Mouse (Mus musculus): ENCODE measurements around the gene Prl. TPM values are rescaled to one million over a fixed set of nuclear protein-coding genes. Genes with fewer than 3 reads are reported as not detected.

Prl gene
- not detected in 2 replicates for polyA plus RNA-seq (2015; fragmentation: Nextera tagmentation; extraction: Ambion mirVana)

DNA sequence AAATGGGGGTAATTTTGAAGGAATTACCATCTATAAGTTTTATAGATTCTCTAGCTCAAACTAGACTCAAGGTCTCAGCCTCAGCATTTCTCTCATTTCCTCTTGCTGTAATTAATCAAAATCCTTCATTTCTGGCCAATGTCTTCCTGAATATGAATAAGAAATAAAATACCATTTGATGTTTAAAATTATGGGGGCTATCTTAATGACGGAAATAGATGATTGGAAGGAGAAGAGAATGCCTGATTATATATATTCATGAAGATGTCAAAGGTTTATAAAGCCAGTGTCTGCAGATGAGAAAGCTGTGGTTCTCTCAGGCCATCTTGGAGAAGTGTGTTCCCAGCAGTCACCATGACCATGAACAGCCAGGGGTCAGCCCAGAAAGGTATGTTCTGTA, at the start of gene Prl:
Prl (plus strand) TSS at position 301 of the 400 bp plus-strand sequence.
- H3K9me3 ChIP-seq (replicated peaks; ENCODE audit: control insufficient read depth, low read length, poor library complexity, severe bottlenecking): no peaks in the 10 kb centered on the region
- no peak within 1 kb of the TSS for H3K4me2 ChIP-seq (ENCODE audit: low read length)
- 94% methylated on average over 1 of the region's 1 CpGs for WGBS
- no peak within 1 kb of the TSS for H3K27ac ChIP-seq (ENCODE audit: low read length)
- ATAC-seq: no peak
- H3K9ac ChIP-seq (ENCODE audit: low read depth, low read length): no peak within 1 kb of the TSS
- H3K27me3 ChIP-seq (ENCODE audit: control insufficient read depth, insufficient read depth, low read depth, low read length): no peaks in the 10 kb centered on the region
- H3K4me3 ChIP-seq (ENCODE audit: low read depth, low read length): no peak within 1 kb of the TSS
- H3K36me3 ChIP-seq (ENCODE audit: control insufficient read depth, insufficient read depth, low read length): no peaks in the 10 kb centered on the region
- no peaks in the 10 kb centered on the region for H3K4me1 ChIP-seq (ENCODE audit: control insufficient read depth, insufficient read depth, low read length)

DNA sequence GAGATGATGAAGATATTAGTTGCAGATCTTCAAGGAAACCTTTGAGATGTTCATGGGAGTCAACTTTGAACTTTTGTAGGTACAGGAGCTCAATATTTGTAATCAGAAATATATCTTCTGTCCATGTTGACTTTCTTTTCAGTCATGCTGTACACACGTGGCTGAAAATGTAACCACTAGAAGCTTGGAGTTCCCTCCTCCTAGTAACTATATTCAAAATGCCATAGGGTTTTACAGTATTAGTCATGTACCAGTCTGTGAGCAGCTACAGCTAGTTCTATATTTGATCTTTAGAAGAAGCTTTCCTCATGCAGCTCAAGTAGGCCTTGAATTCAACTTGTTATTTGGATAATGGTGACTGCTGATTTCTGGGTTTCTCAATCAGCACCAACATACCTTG, 30.8 kb upstream of the Prl start:
- H3K9ac ChIP-seq (ENCODE audit: low read depth, low read length): no peak overlapping the region
- H3K4me2 ChIP-seq (ENCODE audit: low read length): no peak overlapping the region
- no peaks in the 10 kb centered on the region for H3K36me3 ChIP-seq (ENCODE audit: control insufficient read depth, insufficient read depth, low read length)
- H3K4me3 ChIP-seq (ENCODE audit: low read depth, low read length): no peak overlapping the region
- WGBS: 92% methylated on average over 1 of the region's 1 CpGs
- no peak overlapping the region for H3K27ac ChIP-seq (ENCODE audit: low read length)
- H3K27me3 ChIP-seq (ENCODE audit: control insufficient read depth, insufficient read depth, low read depth, low read length): no peaks in the 10 kb centered on the region
- H3K9me3 ChIP-seq (replicated peaks; ENCODE audit: control insufficient read depth, low read length, poor library complexity, severe bottlenecking): no peaks in the 10 kb centered on the region
- H3K4me1 ChIP-seq (ENCODE audit: control insufficient read depth, insufficient read depth, low read length): peaks cover 7% of the 10 kb centered on the region
- ATAC-seq: no peak

DNA sequence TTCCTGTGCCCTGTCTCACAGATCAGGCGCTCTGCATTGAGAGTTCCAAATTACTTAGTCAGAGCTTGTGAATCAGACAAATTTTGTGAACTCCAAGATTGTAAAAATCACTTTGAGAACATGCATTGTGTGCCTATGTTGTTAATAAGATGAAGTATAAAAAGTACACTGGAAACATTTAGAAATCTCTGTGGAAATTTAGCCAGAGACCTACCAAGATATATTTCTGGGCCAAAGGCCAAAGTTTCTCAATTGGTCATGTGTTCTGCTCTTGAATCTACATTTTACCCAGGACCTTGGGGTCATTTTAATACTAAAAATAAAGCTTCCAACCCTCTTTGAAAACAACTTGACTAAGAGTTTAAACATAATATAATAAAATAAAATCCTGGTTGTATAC, 30.0 kb upstream of the Prl start:
- no peaks in the 10 kb centered on the region for H3K27me3 ChIP-seq (ENCODE audit: control insufficient read depth, insufficient read depth, low read depth, low read length)
- no peak overlapping the region for H3K4me3 ChIP-seq (ENCODE audit: low read depth, low read length)
- no peaks in the 10 kb centered on the region for H3K36me3 ChIP-seq (ENCODE audit: control insufficient read depth, insufficient read depth, low read length)
- H3K9me3 ChIP-seq (replicated peaks; ENCODE audit: control insufficient read depth, low read length, poor library complexity, severe bottlenecking): no peaks in the 10 kb centered on the region
- no peak overlapping the region for H3K4me2 ChIP-seq (ENCODE audit: low read length)
- H3K27ac ChIP-seq (ENCODE audit: low read length): no peak overlapping the region
- peaks cover 9% of the 10 kb centered on the region for H3K4me1 ChIP-seq (ENCODE audit: control insufficient read depth, insufficient read depth, low read length)
- no peak for ATAC-seq
- WGBS: 95% methylated on average over 1 of the region's 1 CpGs
- H3K9ac ChIP-seq (ENCODE audit: low read depth, low read length): no peak overlapping the region

DNA sequence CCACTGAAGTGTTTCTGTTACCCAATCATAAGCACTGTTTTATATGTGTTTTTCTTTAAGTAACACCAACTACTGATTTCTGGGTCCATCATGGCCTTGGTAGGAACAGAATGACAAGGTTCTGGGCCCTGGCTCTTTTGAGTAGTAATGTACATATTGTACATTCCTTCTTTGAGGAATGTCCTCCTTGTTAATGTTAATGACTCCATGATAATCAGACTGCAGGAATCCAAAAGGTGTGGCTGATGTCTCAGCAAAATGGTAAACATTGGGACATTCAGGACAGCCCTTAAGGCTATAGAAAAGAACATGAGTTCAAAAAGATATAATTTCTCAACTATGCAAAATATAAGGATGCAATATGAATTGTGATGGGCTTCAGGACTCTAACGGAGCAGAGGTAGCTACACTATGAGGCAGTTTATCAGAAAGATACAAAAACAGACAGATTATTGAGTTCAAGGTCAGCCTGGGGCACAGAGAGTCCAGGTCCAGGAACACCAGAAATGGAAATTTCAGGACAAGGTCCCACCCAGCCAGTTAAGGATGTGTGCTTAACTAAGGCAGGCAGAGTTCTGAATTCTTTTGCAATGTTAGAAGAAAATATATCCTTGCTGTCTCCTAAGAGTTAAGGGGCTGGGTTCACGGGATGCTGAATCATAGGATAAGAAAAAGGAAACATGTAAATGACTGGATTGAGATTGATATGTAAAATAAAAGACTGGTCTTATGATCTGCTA, 28.7 kb upstream of the Prl start:
- H3K36me3 ChIP-seq (ENCODE audit: control insufficient read depth, insufficient read depth, low read length): no peaks in the 10 kb centered on the region
- no peak overlapping the region for H3K9ac ChIP-seq (ENCODE audit: low read depth, low read length)
- WGBS: 90% methylated on average over 2 of the region's 2 CpGs
- no peaks in the 10 kb centered on the region for H3K27me3 ChIP-seq (ENCODE audit: control insufficient read depth, insufficient read depth, low read depth, low read length)
- no peak overlapping the region for H3K4me2 ChIP-seq (ENCODE audit: low read length)
- H3K9me3 ChIP-seq (replicated peaks; ENCODE audit: control insufficient read depth, low read length, poor library complexity, severe bottlenecking): no peaks in the 10 kb centered on the region
- no peak for ATAC-seq
- H3K4me3 ChIP-seq (ENCODE audit: low read depth, low read length): no peak overlapping the region
- no peak overlapping the region for H3K27ac ChIP-seq (ENCODE audit: low read length)
- H3K4me1 ChIP-seq (ENCODE audit: control insufficient read depth, insufficient read depth, low read length): peaks cover 9% of the 10 kb centered on the region

- Histone ChIP-seq H3K27ac (ENCODE audit: low read length) (peak overlapping the region; percentile 18; the same call in 1 of the 2 replicates), H3K36me3 (ENCODE audit: control insufficient read depth, insufficient read depth, low read length) (no peaks in the 10 kb centered on the region), H3K9me3 (replicated peaks; ENCODE audit: control insufficient read depth, low read length, poor library complexity, severe bottlenecking) (no peaks in the 10 kb centered on the region), H3K27me3 (ENCODE audit: control insufficient read depth, insufficient read depth, low read depth, low read length) (no peaks in the 10 kb centered on the region), H3K4me3 (ENCODE audit: low read depth, low read length) (no peak overlapping the region), H3K9ac (ENCODE audit: low read depth, low read length) (no peak overlapping the region), H3K4me1 (ENCODE audit: control insufficient read depth, insufficient read depth, low read length) (peaks cover 9% of the 10 kb centered on the region), H3K4me2 (ENCODE audit: low read length) (no peak overlapping the region)
- ATAC-seq: peak; percentile 45
- WGBS: 7% methylated on average over 4 of the region's 4 CpGs
These were observed 26.1 kb upstream of the Prl start for GRCm38 (mm10) chr13:27031101-27031852.

DNA sequence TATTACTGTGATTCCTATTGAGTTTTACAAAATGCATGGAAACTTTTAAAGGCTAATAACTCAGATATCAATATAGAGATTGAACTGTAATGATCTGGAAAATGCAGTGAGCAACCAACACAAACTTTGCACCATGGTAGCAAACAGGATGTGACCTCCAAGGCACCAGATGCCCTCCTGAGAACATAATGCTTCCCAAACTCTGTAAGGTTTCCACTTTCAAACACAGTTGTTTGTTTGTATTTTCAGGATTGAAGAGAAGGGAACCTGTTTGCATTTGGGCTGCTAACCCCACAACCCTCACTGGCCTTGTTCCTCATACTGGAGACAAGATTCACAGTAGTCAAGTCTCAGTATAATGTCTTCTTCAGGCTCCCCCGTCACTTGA, 25.5 kb upstream of the Prl start:
- Histone ChIP-seq H3K4me3 (ENCODE audit: low read depth, low read length) (no peak overlapping the region), H3K9ac (ENCODE audit: low read depth, low read length) (no peak overlapping the region), H3K4me2 (ENCODE audit: low read length) (no peak overlapping the region), H3K36me3 (ENCODE audit: control insufficient read depth, insufficient read depth, low read length) (no peaks in the 10 kb centered on the region), H3K27me3 (ENCODE audit: control insufficient read depth, insufficient read depth, low read depth, low read length) (no peaks in the 10 kb centered on the region), H3K27ac (ENCODE audit: low read length) (no peak overlapping the region), H3K9me3 (replicated peaks; ENCODE audit: control insufficient read depth, low read length, poor library complexity, severe bottlenecking) (no peaks in the 10 kb centered on the region), H3K4me1 (ENCODE audit: control insufficient read depth, insufficient read depth, low read length) (peaks cover 9% of the 10 kb centered on the region)
- ATAC-seq: no peak
- WGBS: 76% methylated on average over 1 of the region's 1 CpGs

- Histone ChIP-seq H3K9ac (ENCODE audit: low read depth, low read length) (no peak overlapping the region), H3K9me3 (replicated peaks; ENCODE audit: control insufficient read depth, low read length, poor library complexity, severe bottlenecking) (no peaks in the 10 kb centered on the region), H3K4me1 (ENCODE audit: control insufficient read depth, insufficient read depth, low read length) (peaks cover 9% of the 10 kb centered on the region), H3K4me3 (ENCODE audit: low read depth, low read length) (no peak overlapping the region), H3K36me3 (ENCODE audit: control insufficient read depth, insufficient read depth, low read length) (no peaks in the 10 kb centered on the region), H3K27me3 (ENCODE audit: control insufficient read depth, insufficient read depth, low read depth, low read length) (no peaks in the 10 kb centered on the region), H3K4me2 (ENCODE audit: low read length) (no peak overlapping the region), H3K27ac (ENCODE audit: low read length) (no peak overlapping the region)
- ATAC-seq: no peak
- 96% methylated on average over 2 of the region's 2 CpGs for WGBS
These were observed 24.4 kb upstream of the Prl start for GRCm38 (mm10) chr13:27032998-27033397.

GRCm38 (mm10) chr13:27042185-27042584, 15.2 kb upstream of the Prl start:
- 84% methylated on average over 2 of the region's 2 CpGs for WGBS
- H3K36me3 ChIP-seq (ENCODE audit: control insufficient read depth, insufficient read depth, low read length): no peaks in the 10 kb centered on the region
- H3K27me3 ChIP-seq (ENCODE audit: control insufficient read depth, insufficient read depth, low read depth, low read length): no peaks in the 10 kb centered on the region
- H3K4me1 ChIP-seq (ENCODE audit: control insufficient read depth, insufficient read depth, low read length): no peaks in the 10 kb centered on the region
- H3K27ac ChIP-seq (ENCODE audit: low read length): no peak overlapping the region
- no peak overlapping the region for H3K9ac ChIP-seq (ENCODE audit: low read depth, low read length)
- H3K9me3 ChIP-seq (replicated peaks; ENCODE audit: control insufficient read depth, low read length, poor library complexity, severe bottlenecking): no peaks in the 10 kb centered on the region
- H3K4me2 ChIP-seq (ENCODE audit: low read length): no peak overlapping the region
- H3K4me3 ChIP-seq (ENCODE audit: low read depth, low read length): no peak overlapping the region
- ATAC-seq: no peak

- Histone ChIP-seq H3K9ac (ENCODE audit: low read depth, low read length) (no peak overlapping the region), H3K36me3 (ENCODE audit: control insufficient read depth, insufficient read depth, low read length) (no peaks in the 10 kb centered on the region), H3K4me2 (ENCODE audit: low read length) (no peak overlapping the region), H3K27me3 (ENCODE audit: control insufficient read depth, insufficient read depth, low read depth, low read length) (no peaks in the 10 kb centered on the region), H3K9me3 (replicated peaks; ENCODE audit: control insufficient read depth, low read length, poor library complexity, severe bottlenecking) (no peaks in the 10 kb centered on the region), H3K4me1 (ENCODE audit: control insufficient read depth, insufficient read depth, low read length) (no peaks in the 10 kb centered on the region), H3K27ac (ENCODE audit: low read length) (no peak overlapping the region), H3K4me3 (ENCODE audit: low read depth, low read length) (no peak overlapping the region)
- WGBS: 74% methylated on average over 1 of the region's 1 CpGs
- ATAC-seq: no peak
These were observed 14.0 kb upstream of the Prl start for GRCm38 (mm10) chr13:27043326-27043725.
